Mouse (Mus musculus) spleen, adult 2 months (tissue): ENCODE results near the gene Pdzk1ip1. TPM values are rescaled to one million over a fixed set of nuclear protein-coding genes. Genes with fewer than 3 reads are reported as not detected.

Experiments
- DNase-seq, 2 experiments: peaks; one replicate each; pipeline versions ENCODE4 v3.0.0 to v3.0.0-alpha.2; 2012 to 2021; ENCODE audit warnings: low spot score in 2 of 2, low read depth in 1 of 2
- H3K27ac ChIP-seq: fragments of 200-500 bp; 2 replicates; pipeline ENCODE4 v1.5.1; 2012; ENCODE audit warnings: low read length, inconsistent platforms; ENCODE audit not compliant: insufficient read depth
- H3K27me3 ChIP-seq: fragments of 200-500 bp; 2 replicates; pipeline ENCODE4 v1.6.1; 2012; ENCODE audit warnings: mild to moderate bottlenecking, moderate library complexity, low read length, inconsistent platforms; ENCODE audit not compliant: control insufficient read depth, insufficient read depth
- H3K36me3 ChIP-seq: fragments of 200-500 bp; 2 replicates; pipeline ENCODE4 v1.6.1; 2012; ENCODE audit warnings: mild to moderate bottlenecking, low read length, inconsistent platforms; ENCODE audit not compliant: control insufficient read depth, insufficient read depth
- H3K4me1 ChIP-seq: fragments of 200-500 bp; 2 replicates; pipeline ENCODE4 v1.6.1; 2011; ENCODE audit warnings: inconsistent platforms; ENCODE audit not compliant: control insufficient read depth, insufficient read depth, insufficient read length
- H3K4me3 ChIP-seq: fragments of 200-500 bp; 2 replicates; pipeline ENCODE4 v1.5.1; 2011; ENCODE audit warnings: mild to moderate bottlenecking, inconsistent platforms; ENCODE audit not compliant: insufficient read depth, insufficient read length; ENCODE audit errors: extremely low read depth
- CTCF ChIP-seq: fragments of 200-500 bp; IDR thresholded peaks from 2 replicates; pipeline ENCODE4 v1.5.1; 2011; ENCODE audit warnings: mild to moderate bottlenecking, inconsistent platforms; ENCODE audit not compliant: insufficient read depth, insufficient read length, insufficient replicate concordance; ENCODE audit errors: extremely low read depth
- POLR2A ChIP-seq: fragments of 200-500 bp; IDR thresholded peaks from 2 replicates; pipeline ENCODE4 v1.6.1; 2011; ENCODE audit warnings: low read depth, low read length, inconsistent platforms
- WGBS: fragments of 180-500 bp; shearing (Covaris S2); methylation state at CpG from one replicate; pipeline ENCODE4 v1.1.7; 2018; 5-methylcytosine and 5-hydroxymethylcytosine counted together
- polyA plus RNA-seq: library from polyadenylated mRNA; depleted of rRNA; stranded (reverse); fragments of >200 nt; gene quantifications from 2 replicates; pipeline ENCODE4 v1.2.3, GENCODE M21; 2012

Pdzk1ip1 gene
- polyA plus RNA-seq, 1 experiment: 89.6 TPM

DNA sequence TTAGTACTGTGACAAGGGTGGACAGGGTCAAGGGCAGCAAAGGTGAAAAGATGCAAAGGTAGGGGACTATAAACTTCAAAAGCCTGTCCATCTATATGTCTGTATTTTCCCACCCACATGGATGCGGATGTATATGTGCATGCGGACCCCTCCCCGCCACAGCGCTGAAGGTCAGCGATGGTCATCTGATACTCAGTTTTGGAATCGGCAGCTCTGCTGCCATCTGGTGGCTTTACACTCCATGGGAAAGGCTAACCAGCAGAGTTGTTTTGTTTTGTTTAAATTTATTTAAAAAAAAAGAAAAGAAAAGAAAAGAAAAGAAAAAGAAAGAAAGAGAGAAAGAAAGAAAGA is 8.6 kb downstream of the Pdzk1ip1 start:
- no peak for DNase-seq
- Histone ChIP-seq H3K4me1 (no peaks in the 10 kb centered on the region), H3K4me3 (no peak overlapping the region), H3K36me3 (no peaks in the 10 kb centered on the region), H3K27me3 (no peaks in the 10 kb centered on the region), H3K27ac (no peak overlapping the region)
- no peak for TF ChIP-seq POLR2A
- no peak for TF ChIP-seq CTCF
- 3% methylated on average over 6 of the region's 6 CpGs for WGBS

DNA sequence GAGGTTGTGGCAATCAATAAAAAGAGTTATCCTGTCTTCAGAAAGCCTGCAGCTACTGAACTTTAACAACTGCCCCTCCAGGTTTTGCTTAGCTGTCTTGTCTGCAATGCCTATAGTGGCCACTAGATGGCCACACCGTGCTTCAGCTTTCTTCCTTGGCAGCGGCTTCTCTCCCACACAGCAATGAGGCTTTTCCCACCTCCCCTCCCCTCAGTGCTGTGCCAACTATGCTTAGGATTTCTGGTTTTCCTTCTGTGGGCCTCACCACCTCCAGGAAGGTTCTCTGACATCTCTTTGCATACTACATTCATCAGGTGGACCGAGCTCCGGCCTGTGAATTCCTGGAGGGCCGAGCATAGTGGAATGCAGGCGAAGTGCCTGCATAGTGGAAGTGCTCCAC is 13.2 kb downstream of the Pdzk1ip1 start:
- WGBS: 66% methylated on average over 6 of the region's 6 CpGs
- Histone ChIP-seq H3K4me3 (no peak overlapping the region), H3K27ac (no peak overlapping the region), H3K27me3 (no peaks in the 10 kb centered on the region), H3K36me3 (no peaks in the 10 kb centered on the region), H3K4me1 (no peaks in the 10 kb centered on the region)
- TF ChIP-seq POLR2A: no peak
- peak; percentile 81; the same call in 1 of the 2 replicates for TF ChIP-seq CTCF
- no peak for DNase-seq

DNA sequence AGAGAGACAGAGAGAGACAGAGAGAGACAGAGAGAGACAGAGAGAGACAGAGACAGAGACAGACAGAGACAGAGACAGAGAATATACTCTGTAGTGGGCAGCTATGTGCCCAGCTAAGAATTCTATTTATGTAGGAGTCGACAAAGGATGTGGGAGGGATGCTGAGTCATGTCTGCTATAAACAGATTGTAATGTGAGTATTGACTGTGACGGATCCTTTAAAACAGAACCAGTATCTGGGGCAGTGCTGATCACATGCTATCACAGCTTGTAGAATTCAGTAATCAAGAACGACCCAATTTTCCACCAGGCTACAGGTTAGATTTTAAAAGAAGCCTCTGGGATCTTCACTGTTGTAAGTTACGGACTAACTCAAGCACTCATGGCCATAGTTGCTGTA is 15.0 kb downstream of the Pdzk1ip1 start:
- Histone ChIP-seq H3K27me3 (no peaks in the 10 kb centered on the region), H3K4me3 (no peak overlapping the region), H3K36me3 (no peaks in the 10 kb centered on the region), H3K27ac (no peak overlapping the region), H3K4me1 (no peaks in the 10 kb centered on the region)
- DNase-seq: no peak
- TF ChIP-seq CTCF (no peak), POLR2A (no peak)
- 29% methylated on average over 4 of the region's 4 CpGs for WGBS

DNA sequence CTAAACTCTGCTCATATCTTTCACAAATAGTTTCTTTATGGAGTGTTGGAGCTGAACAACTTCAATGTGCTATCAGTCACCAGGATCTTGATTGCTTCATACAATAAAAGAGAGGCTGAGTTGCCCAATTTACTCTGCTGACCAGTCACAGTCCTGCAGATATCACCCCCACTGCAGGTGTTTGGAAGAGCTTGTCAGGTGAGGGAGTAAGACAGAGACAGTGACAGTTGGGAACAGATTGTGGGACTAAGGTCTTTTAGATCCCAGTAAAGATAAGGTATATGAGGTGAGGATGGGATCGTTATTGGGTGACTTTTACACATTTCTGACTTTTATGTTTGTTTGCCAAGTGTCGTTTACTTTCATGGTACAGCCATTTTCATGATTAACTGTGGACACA is 22.7 kb downstream of the Pdzk1ip1 start:
- 83% methylated on average over 2 of the region's 2 CpGs for WGBS
- TF ChIP-seq POLR2A (no peak), CTCF (no peak)
- DNase-seq: no peak
- H3K27ac ChIP-seq: no peak overlapping the region
- H3K4me1 ChIP-seq: no peaks in the 10 kb centered on the region
- no peaks in the 10 kb centered on the region for H3K27me3 ChIP-seq
- H3K36me3 ChIP-seq: no peaks in the 10 kb centered on the region
- no peak overlapping the region for H3K4me3 ChIP-seq

DNA sequence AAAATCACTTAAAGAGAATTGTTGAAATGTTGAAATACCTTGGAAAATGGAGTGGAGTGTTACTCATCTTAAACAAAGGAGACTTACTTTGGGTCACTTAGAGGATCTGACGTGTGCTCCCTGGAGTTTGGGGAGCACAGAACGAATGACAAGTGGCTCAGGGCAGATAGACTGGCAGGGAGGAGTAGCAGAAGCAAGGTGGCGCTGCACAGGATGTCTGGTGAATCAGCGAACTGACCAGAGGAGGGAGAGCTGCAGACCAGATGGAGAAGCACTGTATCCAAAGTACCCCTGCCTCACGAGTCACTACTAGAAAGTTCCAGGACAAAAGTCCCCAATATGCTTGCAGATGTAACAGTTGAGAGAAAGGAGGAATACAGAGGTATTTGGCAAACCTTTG is 24.8 kb downstream of the Pdzk1ip1 start:
- Histone ChIP-seq H3K4me1 (no peaks in the 10 kb centered on the region), H3K4me3 (no peak overlapping the region), H3K27ac (no peak overlapping the region), H3K27me3 (no peaks in the 10 kb centered on the region), H3K36me3 (no peaks in the 10 kb centered on the region)
- no peak for TF ChIP-seq POLR2A
- TF ChIP-seq CTCF: no peak
- no peak for DNase-seq
- WGBS: 40% methylated on average over 5 of the region's 5 CpGs

DNA sequence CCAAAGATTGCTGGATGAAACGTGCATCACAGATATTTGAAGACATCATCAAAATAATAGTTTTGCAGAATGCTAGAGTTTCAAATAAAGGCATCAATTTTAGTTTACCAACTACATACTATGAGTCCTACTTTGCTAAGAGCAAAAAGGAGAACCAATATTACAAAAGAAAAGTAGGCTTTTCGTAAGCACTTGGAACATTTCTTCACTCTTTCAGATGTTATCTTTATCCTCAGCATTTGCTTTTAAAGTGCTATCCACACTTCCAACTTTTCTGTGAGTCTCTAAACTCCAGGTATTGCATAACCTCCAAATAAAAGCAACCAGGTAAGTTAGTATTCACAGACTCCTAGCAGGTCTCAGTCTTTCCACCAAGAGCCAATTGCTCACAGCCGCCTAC is 31.1 kb downstream of the Pdzk1ip1 start:
- WGBS: 75% methylated on average over 3 of the region's 3 CpGs
- H3K4me3 ChIP-seq: no peak overlapping the region
- H3K27ac ChIP-seq: no peak overlapping the region
- TF ChIP-seq POLR2A (no peak), CTCF (no peak)
- no peak for DNase-seq
- no peaks in the 10 kb centered on the region for H3K4me1 ChIP-seq
- no peaks in the 10 kb centered on the region for H3K36me3 ChIP-seq
- H3K27me3 ChIP-seq: no peaks in the 10 kb centered on the region

DNA sequence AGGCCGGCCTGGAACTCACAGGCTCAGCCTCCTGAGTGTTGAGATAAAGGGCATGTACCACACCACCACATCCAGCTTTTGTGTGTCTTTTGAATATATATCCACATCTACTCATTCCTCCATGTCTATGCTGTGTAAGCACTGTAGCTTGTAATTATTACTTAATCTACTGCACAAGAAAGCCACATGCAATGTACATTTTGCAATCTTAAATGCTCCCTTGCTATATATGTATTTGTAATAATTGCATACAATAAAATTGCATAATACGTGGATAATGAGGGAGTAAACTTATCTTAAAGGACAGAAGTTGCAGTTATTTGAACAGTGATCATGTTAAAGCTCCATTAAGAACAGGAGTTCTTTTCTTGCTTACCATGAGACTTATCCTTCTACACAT is 32.7 kb downstream of the Pdzk1ip1 start:
- no peak for DNase-seq
- WGBS: 87% methylated on average over 2 of the region's 2 CpGs
- no peak for TF ChIP-seq POLR2A
- no peak for TF ChIP-seq CTCF
- Histone ChIP-seq H3K4me1 (no peaks in the 10 kb centered on the region), H3K27me3 (no peaks in the 10 kb centered on the region), H3K36me3 (no peaks in the 10 kb centered on the region), H3K4me3 (no peak overlapping the region), H3K27ac (no peak overlapping the region)
